Mouse (Mus musculus) ES-Bruce4 (cell line): ENCODE results near the gene Hivep3. TPM values are rescaled to one million over a fixed set of nuclear protein-coding genes. Genes with fewer than 3 reads are reported as not detected.

ENCODE experiments used
- H3K27ac ChIP-seq: 2 replicates; pipeline ENCODE4 v1.5.1; 2012; ENCODE audit warnings: low read length, inconsistent platforms; ENCODE audit not compliant: insufficient read depth
- H3K27me3 ChIP-seq: 2 replicates; pipeline ENCODE4 v1.6.1; 2012; ENCODE audit warnings: mild to moderate bottlenecking, low read length, inconsistent platforms; ENCODE audit not compliant: control insufficient read depth, poor library complexity, insufficient read depth, severe bottlenecking
- H3K36me3 ChIP-seq: 2 replicates; pipeline ENCODE4 v1.6.1; 2012; ENCODE audit warnings: inconsistent platforms, mild to moderate bottlenecking, low read length, moderate library complexity; ENCODE audit not compliant: control insufficient read depth, poor library complexity, insufficient read depth, severe bottlenecking
- H3K4me1 ChIP-seq: one replicate; pipeline ENCODE4 v1.8.1; 2011; ENCODE audit warnings: low read length; ENCODE audit not compliant: control insufficient read depth, insufficient read depth
- H3K4me3 ChIP-seq: 2 replicates; pipeline ENCODE4 v1.5.1; 2011; ENCODE audit warnings: low read depth, mild to moderate bottlenecking, low read length
- H3K9ac ChIP-seq: 2 replicates; pipeline ENCODE4 v1.6.1; 2012; ENCODE audit warnings: low read depth, mild to moderate bottlenecking, inconsistent platforms; ENCODE audit not compliant: poor library complexity, severe bottlenecking
- H3K9me3 ChIP-seq: replicated peaks from 2 replicates; pipeline ENCODE4 v1.6.1; 2012; ENCODE audit warnings: mild to moderate bottlenecking, low read length, inconsistent platforms; ENCODE audit not compliant: control insufficient read depth, poor library complexity, insufficient read depth, severe bottlenecking
- CTCF ChIP-seq: IDR thresholded peaks from one replicate; pipeline ENCODE4 v1.8.1; 2011; ENCODE audit warnings: low read depth, low read length
- EP300 ChIP-seq: IDR thresholded peaks from 2 replicates; pipeline ENCODE4 v1.6.1; 2011; ENCODE audit warnings: low read depth, low read length; ENCODE audit not compliant: insufficient read depth
- POLR2A ChIP-seq: IDR thresholded peaks from one replicate; pipeline ENCODE4 v1.8.1; 2011; ENCODE audit warnings: low read length; ENCODE audit not compliant: insufficient read depth
- polyA plus RNA-seq: library from polyadenylated mRNA; stranded (reverse); fragments of >200 nt; gene quantifications from 2 replicates; pipeline ENCODE4 v1.2.4, GENCODE M21; 2011; ENCODE audit warnings: low read depth; ENCODE audit not compliant: missing spikeins, insufficient read depth, insufficient read length

Hivep3 gene
- polyA plus RNA-seq, 1 experiment: 0.79 TPM

GRCm38 (mm10) chr4:119948406-119948805 is 214.8 kb downstream of the Hivep3 start:
- Histone ChIP-seq H3K9ac (no peak overlapping the region), H3K4me3 (no peak overlapping the region), H3K27me3 (no peaks in the 10 kb centered on the region), H3K4me1 (no peaks in the 10 kb centered on the region), H3K9me3 (no peaks in the 10 kb centered on the region), H3K36me3 (no peaks in the 10 kb centered on the region), H3K27ac (no peak overlapping the region)
- TF ChIP-seq POLR2A (no peak), EP300 (no peak), CTCF (no peak)

GRCm38 (mm10) chr4:119948922-119949614 is 215.5 kb downstream of the Hivep3 start:
- Histone ChIP-seq H3K27me3 (no peaks in the 10 kb centered on the region), H3K4me3 (no peak overlapping the region), H3K36me3 (no peaks in the 10 kb centered on the region), H3K27ac (no peak overlapping the region), H3K9ac (no peak overlapping the region), H3K9me3 (no peaks in the 10 kb centered on the region), H3K4me1 (no peaks in the 10 kb centered on the region)
- no peak for TF ChIP-seq CTCF
- no peak for TF ChIP-seq POLR2A
- TF ChIP-seq EP300: no peak

- H3K27me3 ChIP-seq: no peaks in the 10 kb centered on the region
- no peaks in the 10 kb centered on the region for H3K9me3 ChIP-seq
- TF ChIP-seq CTCF (no peak), POLR2A (no peak), EP300 (no peak)
- H3K9ac ChIP-seq: no peak overlapping the region
- no peaks in the 10 kb centered on the region for H3K4me1 ChIP-seq
- no peak overlapping the region for H3K27ac ChIP-seq
- no peak overlapping the region for H3K4me3 ChIP-seq
- no peaks in the 10 kb centered on the region for H3K36me3 ChIP-seq
Observed at GRCm38 (mm10) chr4:119950181-119950580, 216.6 kb downstream of the Hivep3 start.

DNA sequence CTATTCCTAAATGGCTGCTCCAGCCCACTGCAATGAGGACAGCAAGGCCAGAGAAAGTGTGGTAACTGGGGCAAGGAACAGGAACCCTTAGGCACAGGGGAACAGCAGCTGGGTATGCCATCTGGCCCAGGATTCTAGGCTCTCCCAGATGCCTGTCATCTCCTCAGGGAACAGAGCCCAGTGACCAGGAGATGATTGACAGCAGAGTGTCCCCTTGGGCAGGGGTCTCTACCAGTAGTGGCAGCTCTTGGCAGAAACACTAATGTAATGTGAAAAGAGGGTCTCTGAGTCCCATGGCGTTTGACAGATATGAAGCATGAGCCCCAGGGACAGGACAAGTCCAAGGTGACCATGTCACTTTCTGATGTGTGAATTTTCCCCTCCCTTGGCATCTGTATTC is 217.5 kb downstream of the Hivep3 start:
- Histone ChIP-seq H3K27ac (no peak overlapping the region), H3K36me3 (no peaks in the 10 kb centered on the region), H3K4me1 (no peaks in the 10 kb centered on the region), H3K27me3 (no peaks in the 10 kb centered on the region), H3K9ac (no peak overlapping the region), H3K4me3 (no peak overlapping the region), H3K9me3 (no peaks in the 10 kb centered on the region)
- no peak for TF ChIP-seq POLR2A

DNA sequence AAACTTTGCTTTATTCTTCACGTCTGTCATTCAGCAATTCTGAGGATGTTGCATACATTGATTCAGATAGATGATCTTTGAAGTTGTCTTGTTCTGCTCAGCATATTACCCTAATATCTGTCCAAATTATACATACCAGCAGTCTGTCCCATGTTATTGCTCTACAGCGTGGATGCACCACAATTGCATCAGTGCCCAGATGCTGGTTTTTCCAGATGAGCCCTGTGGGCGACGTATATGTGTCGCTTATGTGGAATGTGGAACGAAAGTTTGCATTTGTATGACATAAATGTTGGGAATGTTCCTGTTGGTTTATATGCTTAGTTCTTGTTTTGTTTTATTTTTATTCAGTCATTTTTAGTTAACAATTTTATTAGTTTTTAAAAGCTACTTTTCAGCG is 221.4 kb downstream of the Hivep3 start:
- H3K27ac ChIP-seq: no peak overlapping the region
- TF ChIP-seq CTCF (no peak), POLR2A (no peak), EP300 (no peak)
- H3K9ac ChIP-seq: no peak overlapping the region
- no peaks in the 10 kb centered on the region for H3K4me1 ChIP-seq
- no peak overlapping the region for H3K4me3 ChIP-seq
- no peaks in the 10 kb centered on the region for H3K36me3 ChIP-seq
- no peaks in the 10 kb centered on the region for H3K27me3 ChIP-seq
- H3K9me3 ChIP-seq: no peaks in the 10 kb centered on the region

- TF ChIP-seq POLR2A (no peak), CTCF (no peak), EP300 (no peak)
- Histone ChIP-seq H3K27me3 (no peaks in the 10 kb centered on the region), H3K9ac (no peak overlapping the region), H3K9me3 (no peaks in the 10 kb centered on the region), H3K27ac (no peak overlapping the region), H3K36me3 (no peaks in the 10 kb centered on the region), H3K4me1 (no peaks in the 10 kb centered on the region), H3K4me3 (no peak overlapping the region)
Observed at GRCm38 (mm10) chr4:119957970-119958369, 224.4 kb downstream of the Hivep3 start.
